Mouse (Mus musculus): ENCODE data around the gene Odf2.

- no peak for TF ChIP-seq MAX (IDR thresholded peaks at IDR 0.05; ENCODE audit: low read depth)
- TF ChIP-seq MYOD1 (IDR thresholded peaks at IDR 0.05; ENCODE audit: control insufficient read depth in 1 of 3, insufficient read length in 2 of 3, low read depth in 2 of 3), result no peak
- no peak for TF ChIP-seq POLR2A (IDR thresholded peaks at IDR 0.05; ENCODE audit: insufficient read length, low read depth)
- TF ChIP-seq MYOG (IDR thresholded peaks at IDR 0.05; ENCODE audit: control insufficient read depth in 1 of 3, insufficient read depth in 1 of 3, insufficient read length in 2 of 3, low read depth in 2 of 3), result no peak
- no peak for TF ChIP-seq POLR2AphosphoS2 (IDR thresholded peaks at IDR 0.05; ENCODE audit: insufficient read length, low read depth)
- TF ChIP-seq REST (IDR thresholded peaks at IDR 0.05; ENCODE audit: insufficient read depth, insufficient read length), result no peak
- TF ChIP-seq TCF3 (IDR thresholded peaks at IDR 0.05; ENCODE audit: insufficient read length, low read depth), result no peak
Measured at GRCm38 (mm10) chr2:29857967-29858366, 31.1 kb upstream of the Odf2 start.

Measured in myocyte (in vitro differentiated cells).